Mouse (Mus musculus) spleen, postnatal 4 days (tissue): ENCODE data around the gene Ccl2.

Experiments
- DNase-seq, 2 experiments: peaks; one replicate each; pipeline ENCODE4 v3.0.0; 2022; ENCODE audit warnings: low spot score in 2 of 2

Gene Ccl2

GRCm38 (mm10) chr11:82035857-82036256 lies 486 bp downstream of the Ccl2 start:
- no peak for DNase-seq

GRCm38 (mm10) chr11:82038535-82038934 lies 3.2 kb downstream of the Ccl2 start, which contains the start of gene Gm17268:
TSS of gene Gm17268 (minus strand) at chr11:82038562.
- DNase-seq, result no peak

GRCm38 (mm10) chr11:82039132-82039660 lies 3.8 kb downstream of the Ccl2 start:
- no peak for DNase-seq

GRCm38 (mm10) chr11:82041671-82042080 lies 6.3 kb downstream of the Ccl2 start:
- no peak for DNase-seq

- DNase-seq, result no peak
These were observed 10.1 kb downstream of the Ccl2 start, which contains the start of gene Ccl7 for GRCm38 (mm10) chr11:82045471-82045870. TSS of gene Ccl7 (plus strand) at chr11:82045712.

- peak; percentile 16 to 60 for DNase-seq
These were observed 12.5 kb downstream of the Ccl2 start for GRCm38 (mm10) chr11:82047746-82048415.

- no peak for DNase-seq
These were observed 18.5 kb downstream of the Ccl2 start for GRCm38 (mm10) chr11:82053849-82054248.

GRCm38 (mm10) chr11:82057646-82058045 lies 22.3 kb downstream of the Ccl2 start, which contains the start of gene Ccl11:
TSS of gene Ccl11 (plus strand) at chr11:82057823.
- DNase-seq, result no peak

GRCm38 (mm10) chr11:82062226-82062625 lies 26.9 kb downstream of the Ccl2 start:
- no peak for DNase-seq

GRCm38 (mm10) chr11:82063454-82063853 lies 28.1 kb downstream of the Ccl2 start:
- no peak for DNase-seq

- DNase-seq, result no peak
These were observed 31.7 kb downstream of the Ccl2 start for GRCm38 (mm10) chr11:82066953-82067571.

- DNase-seq, result no peak
These were observed 35.7 kb downstream of the Ccl2 start for GRCm38 (mm10) chr11:82071076-82071475.

- DNase-seq, result no peak
These were observed 37.0 kb downstream of the Ccl2 start for GRCm38 (mm10) chr11:82072374-82072773.

- no peak for DNase-seq
These were observed 37.6 kb downstream of the Ccl2 start for GRCm38 (mm10) chr11:82072984-82073383.

- no peak for DNase-seq
These were observed 38.3 kb downstream of the Ccl2 start for GRCm38 (mm10) chr11:82073686-82074085.

- no peak for DNase-seq
These were observed 41.7 kb downstream of the Ccl2 start for GRCm38 (mm10) chr11:82077031-82077430.

- DNase-seq, result no peak
These were observed 42.9 kb downstream of the Ccl2 start for GRCm38 (mm10) chr11:82078136-82078730.

GRCm38 (mm10) chr11:82080865-82081264 lies 45.5 kb downstream of the Ccl2 start:
- no peak for DNase-seq

GRCm38 (mm10) chr11:82084360-82084759 lies 49.0 kb downstream of the Ccl2 start:
- no peak for DNase-seq
